Mouse (Mus musculus) heart, embryonic 12.5 days (tissue): ENCODE results near the gene Bcl2a1a. TPM values are rescaled to one million over a fixed set of nuclear protein-coding genes. Genes with fewer than 3 reads are reported as not detected.
"Not testable (repeated sequence)": the region's sequence is repeated elsewhere in the genome, so short reads cannot be mapped to it uniquely, and the experiment has no call there.

ENCODE experiments used
- ATAC-seq: fragments of 200-750 bp; cut with Nextera tagmentation; 2 replicates; pipeline ENCODE4 v1.8.0; 2017; ENCODE audit warnings: moderate TSS enrichment, moderate library complexity; ENCODE audit not compliant: insufficient number of reproducible peaks, low FRiP score
- H3K27ac ChIP-seq: fragments of 300-500 bp; sonication (generic); 2 replicates; pipeline ENCODE4 v1.5.1; 2016; ENCODE audit warnings: mild to moderate bottlenecking, moderate library complexity; ENCODE audit not compliant: poor library complexity, severe bottlenecking
- H3K27me3 ChIP-seq: fragments of 300-500 bp; sonication (generic); replicated peaks from 2 replicates; pipeline ENCODE4 v1.6.1; 2016; ENCODE audit warnings: mild to moderate bottlenecking, moderate library complexity
- H3K36me3 ChIP-seq: fragments of 300-500 bp; sonication (generic); 2 replicates; pipeline ENCODE4 v1.6.1; 2016; ENCODE audit warnings: mild to moderate bottlenecking, moderate library complexity
- H3K4me1 ChIP-seq: fragments of 300-500 bp; sonication (generic); replicated peaks from 2 replicates; pipeline ENCODE4 v1.6.1; 2016; ENCODE audit warnings: mild to moderate bottlenecking
- H3K4me2 ChIP-seq: fragments of 300-500 bp; sonication (generic); 2 replicates; pipeline ENCODE4 v1.6.1; 2016; ENCODE audit warnings: mild to moderate bottlenecking, moderate library complexity
- H3K4me3 ChIP-seq: fragments of 300-500 bp; sonication (generic); 2 replicates; pipeline ENCODE4 v1.5.1; 2016; ENCODE audit warnings: mild to moderate bottlenecking
- H3K9ac ChIP-seq: fragments of 300-500 bp; sonication (generic); 2 replicates; pipeline ENCODE4 v1.6.1; 2016; ENCODE audit warnings: mild to moderate bottlenecking, moderate library complexity
- H3K9me3 ChIP-seq: fragments of 300-500 bp; sonication (generic); replicated peaks from 2 replicates; pipeline ENCODE4 v1.6.1; 2016; ENCODE audit warnings: mild to moderate bottlenecking, moderate library complexity
- WGBS: fragments of 180-500 bp; shearing (Covaris S2); methylation state at CpG from one replicate; pipeline ENCODE4 v1.1.7; 2016; 5-methylcytosine and 5-hydroxymethylcytosine counted together
- polyA plus RNA-seq: library from polyadenylated mRNA; unstranded; fragments of >200 nt; fragmentation: Nextera tagmentation; extraction: Ambion mirVana; gene quantifications from 2 replicates; pipeline ENCODE4 v1.2.1, GENCODE M21; 2016

Bcl2a1a gene
- polyA plus RNA-seq, 1 experiment from 2014 or later, result 0.36 TPM

DNA sequence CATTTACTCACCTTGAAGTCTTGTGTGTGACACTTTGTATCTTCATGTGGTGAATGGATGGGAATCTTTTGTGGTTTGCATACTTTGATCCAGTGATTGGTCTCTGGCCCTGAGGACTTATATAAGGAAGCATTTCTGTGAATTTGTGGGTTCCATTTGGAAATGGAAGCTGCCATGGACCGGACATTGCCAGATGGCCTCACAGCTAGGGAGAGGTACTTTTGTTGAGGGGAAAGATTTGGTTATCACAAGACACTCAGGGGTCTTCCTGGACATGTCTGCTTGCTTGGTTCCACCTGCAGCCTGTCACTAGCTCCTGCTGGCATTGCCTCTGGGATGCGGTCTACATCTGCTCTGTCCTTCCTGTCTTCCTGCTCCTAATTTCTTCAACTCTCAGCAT lies 23.1 kb downstream of the Bcl2a1a start:
- not testable (repeated sequence) for H3K9ac ChIP-seq, H3K4me1 ChIP-seq, H3K27me3 ChIP-seq, H3K27ac ChIP-seq, H3K4me2 ChIP-seq, H3K36me3 ChIP-seq, ATAC-seq, H3K9me3 ChIP-seq, H3K4me3 ChIP-seq
- WGBS, result 77% methylated on average over 2 of the region's 2 CpGs

DNA sequence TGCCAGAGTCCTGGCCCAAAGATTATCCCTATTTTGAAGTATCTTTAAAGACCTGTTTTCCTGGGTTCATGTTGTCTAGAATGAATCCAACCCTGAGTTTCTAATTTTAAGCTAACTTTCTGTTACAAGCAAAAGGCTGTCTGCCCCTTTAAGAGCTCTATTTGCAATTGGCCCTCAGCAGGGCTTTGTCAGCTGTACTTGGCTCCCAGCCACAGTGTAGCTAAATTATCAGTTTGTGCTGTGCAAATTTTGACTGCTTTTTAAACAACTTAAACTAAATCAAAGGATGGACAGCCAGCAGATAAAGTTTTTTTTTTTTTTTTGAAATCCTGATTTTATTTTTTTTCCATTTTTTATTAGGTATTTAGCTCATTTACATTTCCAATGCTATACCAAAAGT lies 44.8 kb downstream of the Bcl2a1a start:
- H3K36me3 ChIP-seq, H3K4me3 ChIP-seq, H3K27me3 ChIP-seq, H3K4me2 ChIP-seq, H3K9ac ChIP-seq, H3K9me3 ChIP-seq, ATAC-seq, H3K27ac ChIP-seq, H3K4me1 ChIP-seq: not testable (repeated sequence)

Other genes with a start within 250 kb of the Bcl2a1a start
- 25.7 and 27.6 TPM in 2 replicates for gene Mthfsl, start 236.6 kb upstream of the Bcl2a1a start, polyA plus RNA-seq
- 0.23 TPM in 1 of 2 replicates, not detected in the other for gene Bcl2a1d, start 225.0 kb upstream of the Bcl2a1a start, polyA plus RNA-seq
- 0.10 TPM in 1 of 2 replicates, not detected in the other for gene Trim43c, start 117.7 kb upstream of the Bcl2a1a start, polyA plus RNA-seq
- not detected in 2 replicates for gene Trim43b, start 135.9 kb downstream of the Bcl2a1a start, polyA plus RNA-seq
- 0.27 and 1.2 TPM in 2 replicates for gene Bcl2a1b, start 242.3 kb downstream of the Bcl2a1a start, polyA plus RNA-seq
- gene Gm29094, start 242.5 kb downstream of the Bcl2a1a start, polyA plus RNA-seq, result 0.51 TPM in 1 of 2 replicates, not detected in the other